Mouse (Mus musculus) kidney, adult 2 months (tissue): Measurements from ENCODE around the gene Ptprs. TPM values are rescaled to one million over a fixed set of nuclear protein-coding genes. Genes with fewer than 3 reads are reported as not detected.

Source experiments
- DNase-seq: peaks from one replicate; pipeline ENCODE4 v3.0.0; 2021
- H3K27ac ChIP-seq: fragments of 200-500 bp; 2 replicates; pipeline ENCODE4 v1.5.1; 2012; ENCODE audit warnings: low read depth, low read length, control low read depth, inconsistent platforms; ENCODE audit not compliant: insufficient read depth
- H3K27me3 ChIP-seq: fragments of 200-500 bp; replicated peaks from 2 replicates; pipeline ENCODE4 v1.6.1; 2012; ENCODE audit warnings: mild to moderate bottlenecking, moderate library complexity, low read length, inconsistent platforms; ENCODE audit not compliant: control insufficient read depth, insufficient read depth
- H3K36me3 ChIP-seq: fragments of 200-500 bp; 2 replicates; pipeline ENCODE4 v1.6.1; 2012; ENCODE audit warnings: mild to moderate bottlenecking, moderate library complexity, low read length, inconsistent platforms; ENCODE audit not compliant: control insufficient read depth, insufficient read depth
- H3K4me1 ChIP-seq: fragments of 200-500 bp; 2 replicates; pipeline ENCODE4 v1.6.1; 2011; ENCODE audit warnings: low read length; ENCODE audit not compliant: control insufficient read depth, insufficient read depth
- H3K4me3 ChIP-seq: fragments of 200-500 bp; 2 replicates; pipeline ENCODE4 v1.5.1; 2011; ENCODE audit warnings: mild to moderate bottlenecking, low read depth, low read length, control low read depth; ENCODE audit not compliant: insufficient read depth
- CTCF ChIP-seq: fragments of 200-500 bp; conservative IDR thresholded peaks from 2 replicates; pipeline ENCODE4 v1.5.1; 2011; ENCODE audit warnings: low read depth, mild to moderate bottlenecking, control low read depth, low read length, moderate library complexity, mixed read lengths; ENCODE audit not compliant: insufficient read depth, insufficient read length
- POLR2A ChIP-seq: fragments of 200-500 bp; IDR thresholded peaks from one replicate; pipeline ENCODE4 v1.6.1; 2011; ENCODE audit warnings: low read depth, low read length, control low read depth
- WGBS: fragments of 180-500 bp; shearing (Covaris S2); methylation state at CpG from one replicate; pipeline ENCODE4 v1.1.7; 2018; 5-methylcytosine and 5-hydroxymethylcytosine counted together
- polyA plus RNA-seq: library from polyadenylated mRNA; depleted of rRNA; stranded (reverse); fragments of >200 nt; gene quantifications from 2 replicates; pipeline ENCODE4 v1.2.3, GENCODE M21; 2012

The Ptprs gene
- polyA plus RNA-seq, 1 experiment, result 38.8 TPM

DNA sequence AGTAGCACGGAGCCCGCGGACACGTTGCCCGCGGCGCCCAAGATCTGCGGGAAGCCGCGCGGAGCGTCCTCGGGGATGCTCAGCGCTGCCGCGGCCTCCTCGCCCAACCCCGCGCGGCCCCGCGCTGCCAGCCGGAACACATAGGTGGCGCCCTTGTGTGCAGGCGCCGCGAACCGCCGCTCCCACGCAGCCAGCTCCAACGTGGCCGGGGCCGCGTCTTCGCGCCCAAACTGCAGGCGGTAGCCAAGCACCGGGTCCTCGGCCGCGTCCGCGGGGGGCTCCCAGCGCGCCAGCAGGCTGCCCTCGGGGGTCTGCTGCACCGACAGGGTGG, 50.7 kb downstream of the Ptprs start:
- 5% methylated on average over 47 of the region's 47 CpGs for WGBS
- TF ChIP-seq POLR2A, result no peak
- TF ChIP-seq CTCF, result peak; percentile 65
- Histone ChIP-seq H3K27ac (no peak overlapping the region), H3K4me1 (no peaks in the 10 kb centered on the region), H3K27me3 (no peaks in the 10 kb centered on the region), H3K36me3 (no peaks in the 10 kb centered on the region), H3K4me3 (peak overlapping the region; percentile 67)
- peak; percentile 65 for DNase-seq

DNA sequence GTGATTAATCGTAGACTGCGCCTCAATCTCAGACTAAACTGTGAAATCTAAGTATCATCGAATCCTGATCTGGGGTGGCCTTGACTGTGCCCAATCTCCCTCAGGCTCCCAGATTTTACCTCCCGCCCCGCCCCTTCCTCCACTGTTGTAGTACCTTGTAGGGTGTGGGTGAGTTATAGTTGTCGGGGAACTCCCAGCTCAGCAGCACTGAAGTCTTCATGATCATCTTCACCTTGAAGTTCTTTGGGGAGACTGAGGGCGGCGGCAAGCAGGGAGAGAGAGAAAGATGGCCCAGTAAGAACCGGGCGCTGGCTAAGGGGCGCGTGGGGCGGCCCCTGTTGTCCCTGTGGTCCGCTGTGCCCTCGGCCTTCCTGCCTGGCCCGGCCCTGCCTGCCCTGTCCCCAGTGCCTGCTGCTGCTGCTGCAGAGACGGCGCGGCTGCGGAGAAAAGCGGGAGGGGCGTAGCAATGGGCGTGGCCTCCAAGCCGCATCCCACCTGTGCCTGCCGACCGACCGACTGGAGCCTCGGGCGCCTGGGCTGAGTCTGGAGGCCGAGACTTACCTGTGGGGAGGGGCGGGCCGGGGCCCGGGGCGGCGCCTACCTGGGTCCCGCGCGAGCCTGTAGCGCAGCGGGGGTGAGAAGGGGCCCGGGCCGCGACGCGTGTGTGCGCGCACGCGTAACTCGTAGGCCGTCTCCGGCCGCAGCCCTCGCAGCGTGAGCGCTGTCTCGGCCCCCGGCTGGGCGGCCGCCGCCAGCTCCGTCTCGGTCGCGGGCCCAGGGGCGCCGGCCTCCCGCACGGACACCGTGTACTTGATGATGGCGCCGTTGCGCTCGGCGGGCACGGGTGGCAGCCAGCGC, 51.3 kb downstream of the Ptprs start:
- whole genome bisulfite sequencing, result 23% methylated on average over 77 of the region's 77 CpGs
- DNase-seq, result peak; percentile 61
- H3K36me3 ChIP-seq, result no peaks in the 10 kb centered on the region

DNA sequence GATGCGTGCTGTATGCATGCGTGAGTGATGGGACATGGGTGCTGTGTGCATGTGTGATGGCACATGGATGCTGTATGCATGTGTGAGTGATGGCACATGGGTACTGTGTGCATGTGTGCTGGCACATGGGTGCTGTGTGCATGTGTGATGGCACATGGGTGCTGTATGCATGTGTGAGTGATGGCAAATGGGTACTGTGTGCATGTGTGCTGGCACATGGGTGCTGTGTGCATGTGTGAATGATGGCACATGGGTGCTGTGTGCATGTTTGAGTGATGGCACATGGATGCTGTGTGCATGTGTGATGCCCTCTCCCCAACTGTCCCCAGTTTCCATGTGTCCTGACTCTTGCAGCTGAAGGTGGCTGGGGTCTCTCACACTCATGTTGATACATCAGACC, 56.3 kb downstream of the Ptprs start:
- WGBS, result 99% methylated on average over 2 of the region's 2 CpGs

More for the DNA sequence above, 51.3 kb downstream of the Ptprs start:
- H3K27me3 ChIP-seq, result no peaks in the 10 kb centered on the region
- no peaks in the 10 kb centered on the region for H3K4me1 ChIP-seq
- no peak overlapping the region for H3K27ac ChIP-seq
- TF ChIP-seq CTCF, result no peak
- TF ChIP-seq POLR2A, result no peak
- peak overlapping the region; percentile 67 for H3K4me3 ChIP-seq

DNA sequence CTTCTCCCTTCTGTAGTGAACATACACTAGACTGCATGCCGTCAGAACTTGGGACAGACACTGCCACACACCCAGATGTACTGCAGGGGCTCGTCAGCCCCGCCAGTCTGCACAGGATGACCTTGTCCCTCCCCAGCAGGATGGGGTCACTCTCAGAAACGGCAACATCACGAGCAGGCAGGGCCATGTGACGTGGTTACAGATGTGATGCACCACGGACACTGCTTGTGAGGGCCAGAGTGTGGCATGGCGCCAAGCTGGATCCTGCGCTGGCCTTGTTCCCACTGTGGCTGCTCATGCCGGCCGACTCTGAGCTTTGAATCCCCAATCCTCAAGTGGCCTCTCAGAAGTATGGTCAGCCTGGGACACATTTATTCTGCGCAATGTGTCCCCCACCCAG, 58.0 kb downstream of the Ptprs start:
- no peak for TF ChIP-seq POLR2A
- no peak for TF ChIP-seq CTCF
- no peak for DNase-seq
- no peak overlapping the region for H3K4me3 ChIP-seq
- H3K27me3 ChIP-seq, result no peaks in the 10 kb centered on the region
- 73% methylated on average over 12 of the region's 12 CpGs for WGBS
- H3K4me1 ChIP-seq, result no peaks in the 10 kb centered on the region
- no peaks in the 10 kb centered on the region for H3K36me3 ChIP-seq
- H3K27ac ChIP-seq, result no peak overlapping the region

More for the DNA sequence above, 56.3 kb downstream of the Ptprs start:
- no peaks in the 10 kb centered on the region for H3K36me3 ChIP-seq
- no peaks in the 10 kb centered on the region for H3K27me3 ChIP-seq
- no peak overlapping the region for H3K4me3 ChIP-seq
- H3K27ac ChIP-seq, result no peak overlapping the region
- no peak for DNase-seq
- no peak for TF ChIP-seq CTCF
- no peak for TF ChIP-seq POLR2A
- H3K4me1 ChIP-seq, result no peaks in the 10 kb centered on the region

DNA sequence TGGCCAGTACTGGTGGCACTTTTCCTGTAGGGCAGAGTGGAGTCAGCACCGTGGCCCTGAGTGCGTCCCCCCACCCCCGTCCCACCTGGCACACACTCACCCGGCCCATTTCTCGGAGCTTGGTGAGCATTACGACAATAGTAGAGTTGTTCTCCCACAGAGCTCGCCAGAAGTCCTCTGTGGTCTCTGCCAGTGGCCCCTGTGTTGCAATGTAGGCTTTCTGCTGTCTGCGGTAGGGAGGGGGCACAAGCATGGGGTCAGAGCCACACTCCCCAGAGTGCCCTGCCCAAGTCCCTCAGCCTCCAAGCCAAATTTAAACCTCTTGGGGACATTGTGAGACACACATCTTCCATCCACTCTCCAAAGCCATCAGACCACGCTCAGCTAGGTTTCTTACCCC, 61.5 kb downstream of the Ptprs start:
- 94% methylated on average over 9 of the region's 9 CpGs for WGBS
- TF ChIP-seq POLR2A, result no peak
- no peak for TF ChIP-seq CTCF
- no peak overlapping the region for H3K4me3 ChIP-seq

DNA sequence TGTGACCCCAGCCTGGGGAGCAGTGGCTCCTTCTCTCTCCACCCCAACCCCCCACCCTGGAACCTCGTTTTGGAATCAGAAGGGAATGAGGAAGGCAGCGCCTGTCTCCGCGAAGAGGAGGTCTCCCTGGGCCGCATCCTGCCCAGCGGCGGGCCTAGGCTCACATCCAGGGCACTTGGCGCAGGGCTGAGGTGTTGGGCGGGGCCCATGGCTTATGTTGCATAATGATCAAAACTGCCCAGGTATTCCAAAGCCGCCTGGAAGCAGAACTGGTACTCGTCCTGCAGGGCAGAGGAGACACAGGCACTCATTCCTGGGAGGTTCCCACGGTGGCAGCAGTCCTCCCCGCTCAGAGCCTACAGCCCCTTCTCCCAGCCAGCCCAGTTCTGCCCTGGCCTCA, 63.2 kb downstream of the Ptprs start:
- TF ChIP-seq POLR2A, result no peak
- TF ChIP-seq CTCF, result no peak
- Histone ChIP-seq H3K4me3 (no peak overlapping the region), H3K36me3 (no peaks in the 10 kb centered on the region), H3K27ac (no peak overlapping the region), H3K27me3 (no peaks in the 10 kb centered on the region), H3K4me1 (no peaks in the 10 kb centered on the region)
- 77% methylated on average over 13 of the region's 13 CpGs for WGBS
- DNase-seq, result no peak

More for the DNA sequence above, 61.5 kb downstream of the Ptprs start:
- no peak overlapping the region for H3K27ac ChIP-seq
- H3K4me1 ChIP-seq, result no peaks in the 10 kb centered on the region
- no peaks in the 10 kb centered on the region for H3K36me3 ChIP-seq
- H3K27me3 ChIP-seq, result no peaks in the 10 kb centered on the region
- no peak for DNase-seq

DNA sequence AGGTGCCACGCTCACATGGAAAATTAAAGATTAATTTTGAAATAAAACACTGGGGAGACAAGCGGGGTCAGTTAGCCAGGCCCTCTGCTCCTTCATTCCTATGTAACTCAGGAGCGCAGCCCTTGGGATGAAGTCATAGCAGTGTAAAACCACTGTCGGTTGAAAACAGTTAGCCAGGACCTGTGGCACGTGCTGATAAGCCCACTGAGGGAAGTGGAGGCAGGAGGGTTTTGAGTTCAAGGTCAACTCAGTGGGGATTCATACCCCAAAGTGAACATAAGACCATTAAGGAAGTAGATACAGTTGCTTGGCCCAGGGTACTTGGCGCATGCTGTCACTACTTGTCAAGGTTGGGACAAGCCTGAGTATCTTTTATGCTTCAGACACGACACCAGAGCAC, 64.8 kb downstream of the Ptprs start:
- H3K36me3 ChIP-seq, result no peaks in the 10 kb centered on the region
- DNase-seq, result no peak

DNA sequence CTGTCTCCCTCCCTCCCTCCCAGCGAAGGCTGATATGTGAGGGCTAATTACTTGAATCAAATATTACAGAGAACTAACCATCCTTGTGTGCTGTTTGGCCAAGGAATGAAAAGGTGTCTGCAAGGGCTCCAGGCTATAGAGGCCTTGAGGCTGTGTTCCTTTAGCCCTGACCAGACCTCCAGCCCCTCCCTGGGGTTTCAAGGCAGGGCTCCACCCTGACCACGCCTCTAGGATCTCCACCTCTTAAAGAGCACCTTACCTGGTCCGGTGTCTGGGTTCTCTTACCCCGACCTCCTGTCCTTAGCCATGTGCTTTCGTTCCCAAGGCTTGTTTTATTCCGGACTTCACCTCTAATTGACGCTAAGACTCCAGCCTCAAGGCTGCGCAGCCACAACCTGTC, 66.5 kb downstream of the Ptprs start:
- Histone ChIP-seq H3K4me3 (no peak overlapping the region), H3K27me3 (no peaks in the 10 kb centered on the region), H3K36me3 (no peaks in the 10 kb centered on the region), H3K4me1 (no peaks in the 10 kb centered on the region), H3K27ac (no peak overlapping the region)
- TF ChIP-seq CTCF (no peak), POLR2A (no peak)
- DNase-seq, result peak; percentile 15
- 46% methylated on average over 8 of the region's 8 CpGs for WGBS

More for the DNA sequence above, 64.8 kb downstream of the Ptprs start:
- Histone ChIP-seq H3K4me1 (no peaks in the 10 kb centered on the region), H3K4me3 (no peak overlapping the region), H3K27me3 (no peaks in the 10 kb centered on the region), H3K27ac (no peak overlapping the region)
- WGBS, result 94% methylated on average over 7 of the region's 7 CpGs
- TF ChIP-seq CTCF (no peak), POLR2A (no peak)
